Mouse (Mus musculus) MEL (cell line): ENCODE data around the gene Slc25a29. TPM values are rescaled to one million over a fixed set of nuclear protein-coding genes. Genes with fewer than 3 reads are reported as not detected.

Experiments used
- DNase-seq: peaks from one replicate; pipeline ENCODE4 v3.0.0; 2011; ENCODE audit warnings: low read depth, low spot score
- H3K27ac ChIP-seq: 2 replicates; pipeline ENCODE4 v1.5.1; 2012; ENCODE audit warnings: low read depth, mild to moderate bottlenecking, control low read depth, low read length, moderate library complexity; ENCODE audit not compliant: control insufficient read depth
- H3K27me3 ChIP-seq, 2 experiments: fragments of 150-350 bp in 1 of 2; sonication (generic) in 1 of 2; 2 replicates each; pipeline ENCODE4 v1.6.1; 2012; ENCODE audit warnings: low read length in 2 of 2, mild to moderate bottlenecking in 2 of 2, improper control_type of control experiment in 1 of 2, moderate library complexity in 1 of 2; ENCODE audit not compliant: insufficient read depth in 2 of 2, control insufficient read depth in 1 of 2
- H3K36me3 ChIP-seq, 2 experiments: 2 replicates each; pipeline ENCODE4 v1.6.1; 2012 to 2014; ENCODE audit warnings: low read length in 2 of 2, improper control_type of control experiment in 1 of 2, inconsistent platforms in 1 of 2, mild to moderate bottlenecking in 1 of 2; ENCODE audit not compliant: insufficient read depth in 2 of 2, control insufficient read depth in 1 of 2
- H3K4me1 ChIP-seq, 2 experiments: fragments of 150-350 bp in 1 of 2; sonication (generic) in 1 of 2; 2 replicates each; pipeline ENCODE4 v1.6.1; 2012; ENCODE audit warnings: low read length in 2 of 2, improper control_type of control experiment in 1 of 2, mild to moderate bottlenecking in 1 of 2; ENCODE audit not compliant: insufficient read depth in 2 of 2, control insufficient read depth in 1 of 2
- H3K4me3 ChIP-seq, 2 experiments: fragments of 150-350 bp in 1 of 2; sonication (generic) in 1 of 2; 2 replicates each; pipeline ENCODE4 v1.5.1; 2012; ENCODE audit warnings: low read depth in 2 of 2, low read length in 2 of 2, mild to moderate bottlenecking in 2 of 2, moderate library complexity in 2 of 2, control low read depth in 1 of 2, improper control_type of control experiment in 1 of 2; ENCODE audit not compliant: control insufficient read depth in 1 of 2, insufficient read depth in 1 of 2
- H3K79me2 ChIP-seq: 2 replicates; pipeline ENCODE4 v1.6.1; 2012; ENCODE audit warnings: mild to moderate bottlenecking, low read length, moderate library complexity; ENCODE audit not compliant: control insufficient read depth, poor library complexity, insufficient read depth
- H3K9ac ChIP-seq: 2 replicates; pipeline ENCODE4 v1.6.1; 2012; ENCODE audit warnings: low read depth, mild to moderate bottlenecking, control low read depth, low read length, moderate library complexity; ENCODE audit not compliant: control insufficient read depth, poor library complexity, severe bottlenecking
- H3K9me3 ChIP-seq: fragments of 150-350 bp; sonication (generic); replicated peaks from 2 replicates; pipeline ENCODE4 v1.6.1; 2012; ENCODE audit warnings: mild to moderate bottlenecking, low read length, improper control_type of control experiment, moderate library complexity; ENCODE audit not compliant: insufficient read depth
- CHD1 ChIP-seq: IDR thresholded peaks from 2 replicates; pipeline ENCODE4 v1.6.1; 2012; ENCODE audit warnings: low read depth, mild to moderate bottlenecking, inconsistent platforms, low read length, improper control_type of control experiment
- ELF1 ChIP-seq: IDR thresholded peaks from 2 replicates; pipeline ENCODE4 v1.6.1; 2014; ENCODE audit warnings: low read depth, mild to moderate bottlenecking, inconsistent platforms, low read length, improper control_type of control experiment, moderate library complexity
- ETS1 ChIP-seq: IDR thresholded peaks from 2 replicates; pipeline ENCODE4 v1.6.1; 2012; ENCODE audit warnings: low read depth, mild to moderate bottlenecking, inconsistent platforms, low read length, improper control_type of control experiment, moderate library complexity
- GATA1 ChIP-seq: IDR thresholded peaks from 2 replicates; pipeline ENCODE4 v1.6.1; 2011; ENCODE audit warnings: low read depth, low read length, improper control_type of control experiment
- JUND ChIP-seq: IDR thresholded peaks from 2 replicates; pipeline ENCODE4 v1.6.1; 2011; ENCODE audit warnings: low read depth, mild to moderate bottlenecking, improper control_type of control experiment, low read length
- KAT2A ChIP-seq: conservative IDR thresholded peaks from 2 replicates; pipeline ENCODE4 v1.6.1; 2012; ENCODE audit warnings: low read depth, low read length, improper control_type of control experiment, inconsistent platforms
- MAFK ChIP-seq: IDR thresholded peaks from 2 replicates; pipeline ENCODE4 v1.6.1; 2011; ENCODE audit warnings: low read depth, mild to moderate bottlenecking, low read length, improper control_type of control experiment, borderline replicate concordance
- MXI1 ChIP-seq: IDR thresholded peaks from 2 replicates; pipeline ENCODE4 v1.6.1; 2011; ENCODE audit warnings: mild to moderate bottlenecking, low read depth, low read length, improper control_type of control experiment
- MYB ChIP-seq: IDR thresholded peaks from 2 replicates; pipeline ENCODE4 v1.6.1; 2011; ENCODE audit warnings: mild to moderate bottlenecking, low read depth, low read length, improper control_type of control experiment
- NELFE ChIP-seq: IDR thresholded peaks from 2 replicates; pipeline ENCODE4 v1.6.1; 2011; ENCODE audit warnings: low read depth, low read length, improper control_type of control experiment
- POLR2AphosphoS2 ChIP-seq: IDR thresholded peaks from 2 replicates; pipeline ENCODE4 v1.6.1; 2011; ENCODE audit warnings: low read length, improper control_type of control experiment
- RAD21 ChIP-seq: IDR thresholded peaks from 2 replicates; pipeline ENCODE4 v1.6.1; 2011; ENCODE audit warnings: mild to moderate bottlenecking, low read depth, low read length, improper control_type of control experiment
- RCOR1 ChIP-seq: IDR thresholded peaks from 2 replicates; pipeline ENCODE4 v1.6.1; 2012; ENCODE audit warnings: low read depth, mild to moderate bottlenecking, inconsistent platforms, low read length, improper control_type of control experiment
- TBP ChIP-seq: IDR thresholded peaks from 2 replicates; pipeline ENCODE4 v1.8.0; 2011; ENCODE audit warnings: low read depth, low read length, improper control_type of control experiment
- TCF12 ChIP-seq: IDR thresholded peaks from 2 replicates; pipeline ENCODE4 v1.6.1; 2014; ENCODE audit warnings: low read depth, mild to moderate bottlenecking, inconsistent platforms, low read length, improper control_type of control experiment, moderate library complexity
- UBTF ChIP-seq: IDR thresholded peaks from 2 replicates; pipeline ENCODE4 v1.6.1; 2012; ENCODE audit warnings: low read depth, mild to moderate bottlenecking, inconsistent platforms, low read length, improper control_type of control experiment, moderate library complexity, borderline replicate concordance; ENCODE audit not compliant: insufficient read depth
- USF2 ChIP-seq, 2 experiments: IDR thresholded peaks; 2 replicates each; pipeline ENCODE4 v1.6.1; 2011 to 2012; ENCODE audit warnings: improper control_type of control experiment in 2 of 2, low read length in 2 of 2, borderline replicate concordance in 1 of 2, inconsistent platforms in 1 of 2, low read depth in 1 of 2, mild to moderate bottlenecking in 1 of 2; ENCODE audit not compliant: insufficient read depth in 1 of 2
- ZC3H11A ChIP-seq: IDR thresholded peaks from 2 replicates; pipeline ENCODE4 v1.6.1; 2012; ENCODE audit warnings: low read depth, mild to moderate bottlenecking, inconsistent platforms, low read length, improper control_type of control experiment
- ZMIZ1 ChIP-seq: IDR thresholded peaks from 2 replicates; pipeline ENCODE4 v1.6.1; 2012; ENCODE audit warnings: low read depth, mild to moderate bottlenecking, inconsistent platforms, low read length, improper control_type of control experiment, moderate library complexity
- ZNF384 ChIP-seq: IDR thresholded peaks from 2 replicates; pipeline ENCODE4 v1.6.1; 2012; ENCODE audit warnings: low read depth, mild to moderate bottlenecking, inconsistent platforms, low read length, improper control_type of control experiment
- polyA plus RNA-seq, 2 experiments: library from polyadenylated mRNA; stranded (reverse) in 1 of 2; unstranded in 1 of 2; fragments of >175 nt in 1 of 2; fragments of >200 nt in 1 of 2; gene quantifications; 2 replicates each; pipeline versions ENCODE4 v1.2.1 to v1.2.4; 2012; ENCODE audit warnings: low replicate concordance in 2 of 2, low read depth in 1 of 2; ENCODE audit not compliant: insufficient read length in 2 of 2, insufficient read depth in 1 of 2, missing spikeins in 1 of 2
- total RNA-seq: library from RNA; depleted of rRNA; stranded (reverse); fragments of 300-350 nt; gene quantifications from 2 replicates; pipeline ENCODE4 v1.2.3, GENCODE M21; 2012

Slc25a29 gene
- total and polyA plus RNA-seq, 3 experiments, result 3.0 to 3.3 TPM; not detected in 1

- TF ChIP-seq TCF12, result peak; percentile 54; the same call in 1 of the 2 replicates
- TF ChIP-seq POLR2AphosphoS2, result no peak
- no peak for TF ChIP-seq MAFK
- no peak for TF ChIP-seq CHD1
- no peak for TF ChIP-seq NELFE
- TF ChIP-seq RCOR1, result no peak
- no peak for TF ChIP-seq ZNF384
- TF ChIP-seq ELF1, result 0 out of 2 replicates have a peak, but pooled peaks have one; percentile 28
- TF ChIP-seq ZC3H11A, result peak; percentile 28; the same call in 1 of the 2 replicates
- no peak for TF ChIP-seq TBP
- peak; percentile 35; the same call in 1 of the 2 replicates for TF ChIP-seq ETS1
- TF ChIP-seq JUND, result no peak
- 0 out of 2 replicates have a peak, but pooled peaks have one; percentile 50 for TF ChIP-seq UBTF
- no peak for TF ChIP-seq MYB
- peak; percentile 78 for TF ChIP-seq MXI1
- no peak for TF ChIP-seq ZMIZ1
- TF ChIP-seq GATA1, result no peak
- no peak for TF ChIP-seq USF2 (IDR thresholded peaks at IDR 0.05; ENCODE audit: borderline replicate concordance in 1 of 2, insufficient read depth in 1 of 2, low read depth in 1 of 2, low read length in 2 of 2)
- TF ChIP-seq KAT2A, result no peak; the same call in 1 of the 2 replicates
- no peak for TF ChIP-seq RAD21
Observed at GRCm38 (mm10) chr12:108794078-108794711, 41.5 kb downstream of the Slc25a29 start (continued).

DNA sequence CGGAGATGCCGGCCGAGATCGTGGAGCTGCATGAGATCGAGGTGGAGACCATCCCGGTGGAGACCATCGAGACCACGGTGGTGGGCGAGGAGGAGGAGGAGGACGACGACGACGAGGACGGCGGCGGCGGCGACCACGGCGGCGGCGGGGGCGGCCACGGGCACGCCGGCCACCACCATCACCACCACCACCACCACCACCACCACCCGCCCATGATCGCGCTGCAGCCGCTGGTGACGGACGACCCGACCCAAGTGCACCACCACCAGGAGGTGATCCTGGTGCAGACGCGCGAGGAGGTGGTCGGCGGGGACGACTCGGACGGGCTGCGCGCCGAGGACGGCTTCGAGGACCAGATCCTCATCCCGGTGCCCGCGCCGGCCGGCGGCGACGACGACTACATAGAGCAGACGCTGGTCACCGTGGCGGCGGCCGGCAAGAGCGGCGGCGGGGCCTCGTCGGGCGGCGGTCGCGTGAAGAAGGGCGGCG lies 42.2 kb downstream of the Slc25a29 start:
- 0 out of 2 replicates have a peak, but pooled peaks have one; percentile 0 for TF ChIP-seq CHD1
- no peak for TF ChIP-seq ELF1
- TF ChIP-seq, all 39 proteins: peak for 1
- H3K4me1 ChIP-seq, result peaks cover 18 to 21% of the 10 kb centered on the region in 2 experiments
- H3K36me3 ChIP-seq, result peaks cover 2 to 48% of the 10 kb centered on the region in 2 experiments
- H3K27me3 ChIP-seq, result no peaks in the 10 kb centered on the region
- peak overlapping the region; percentile 98 for H3K27ac ChIP-seq
- H3K9me3 ChIP-seq, result no peaks in the 10 kb centered on the region
- no peak for DNase-seq
- peak overlapping the region; percentile 75 to 95 for H3K4me3 ChIP-seq
- H3K79me2 ChIP-seq, result peaks cover 84% of the 10 kb centered on the region
- peak overlapping the region; percentile 96 for H3K9ac ChIP-seq
